Mouse (Mus musculus) layer of hippocampus, adult 9-10 months (tissue): ENCODE results near the gene Pigz.
"Not testable (repeated sequence)": the region's sequence is repeated elsewhere in the genome, so short reads cannot be mapped to it uniquely, and the experiment has no call there.

Source experiments
- DNase-seq: peaks from one replicate; pipeline ENCODE4 v3.0.0; 2022; ENCODE audit warnings: low spot score

Gene Pigz

GRCm38 (mm10) chr16:31932255-31932654 lies 1.4 kb upstream of the Pigz start:
- DNase-seq, result no peak

- peak; percentile 75 for DNase-seq
Observed at GRCm38 (mm10) chr16:31932840-31933697, 582 bp upstream of the Pigz start.

- no peak for DNase-seq
Observed at GRCm38 (mm10) chr16:31934550-31935010, 929 bp downstream of the Pigz start.

DNA sequence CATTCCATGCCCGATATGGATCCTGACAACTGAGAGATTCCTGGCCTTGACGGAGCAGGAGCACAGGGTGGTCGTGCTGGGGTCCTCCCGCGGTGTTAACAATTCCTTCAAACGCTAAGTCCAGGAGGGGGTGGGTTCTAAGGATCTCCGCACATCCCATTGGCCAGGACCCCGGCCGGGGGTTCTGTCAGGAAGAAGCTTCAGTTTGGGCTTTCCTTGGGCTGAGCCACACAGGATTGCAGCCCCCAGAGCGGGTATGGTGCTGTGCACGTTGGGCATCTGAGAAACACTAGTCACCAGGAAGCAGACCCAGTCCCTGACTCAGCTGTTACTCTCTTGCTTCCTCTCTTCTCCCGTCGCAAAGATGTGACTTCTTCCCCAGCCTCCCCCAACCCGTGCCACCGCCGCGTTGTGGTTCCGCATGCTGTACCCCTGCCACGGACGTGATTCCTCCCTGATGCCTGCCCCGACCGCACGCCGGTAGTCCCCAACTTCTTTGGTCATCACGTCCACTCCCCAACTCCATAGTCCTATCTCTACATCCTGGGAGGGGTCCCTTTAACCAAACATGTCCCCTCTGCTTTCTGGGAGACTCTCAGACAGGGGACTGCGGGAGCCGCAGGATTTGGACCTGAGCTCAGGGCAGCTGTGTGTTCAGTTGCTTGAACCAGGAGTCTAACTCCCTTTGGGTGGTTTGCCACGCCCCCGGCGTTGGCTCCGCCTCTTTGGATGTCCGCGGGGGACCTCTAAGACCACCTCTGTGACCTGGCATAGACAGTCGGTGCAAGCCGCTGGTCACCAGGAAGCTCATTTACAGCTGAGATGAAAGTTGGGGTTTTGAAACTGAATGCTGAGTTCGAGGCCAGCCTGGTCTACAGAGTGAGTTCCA lies 1.7 kb downstream of the Pigz start:
- no peak for DNase-seq

DNA sequence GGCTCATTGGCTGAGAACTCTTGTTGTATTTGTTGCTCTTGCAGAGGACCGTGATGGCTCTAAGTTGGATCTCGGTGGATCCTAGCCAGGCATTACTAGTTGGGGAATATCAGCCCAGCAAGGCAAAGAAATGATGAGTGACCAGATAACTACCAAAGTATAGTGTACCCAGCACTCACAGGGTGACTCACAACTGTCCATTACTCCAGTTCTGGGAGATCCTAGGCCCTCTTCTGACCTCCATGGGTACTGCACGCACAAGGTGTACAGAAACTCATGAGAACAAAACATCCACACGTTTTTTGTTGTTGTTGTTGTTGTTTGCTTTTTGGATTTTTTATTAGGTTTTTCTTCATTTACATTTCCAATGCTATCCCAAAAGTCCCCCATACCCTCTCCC lies 2.9 kb downstream of the Pigz start:
- DNase-seq, result no peak

GRCm38 (mm10) chr16:31938856-31939255 lies 5.2 kb downstream of the Pigz start:
- no peak for DNase-seq

DNA sequence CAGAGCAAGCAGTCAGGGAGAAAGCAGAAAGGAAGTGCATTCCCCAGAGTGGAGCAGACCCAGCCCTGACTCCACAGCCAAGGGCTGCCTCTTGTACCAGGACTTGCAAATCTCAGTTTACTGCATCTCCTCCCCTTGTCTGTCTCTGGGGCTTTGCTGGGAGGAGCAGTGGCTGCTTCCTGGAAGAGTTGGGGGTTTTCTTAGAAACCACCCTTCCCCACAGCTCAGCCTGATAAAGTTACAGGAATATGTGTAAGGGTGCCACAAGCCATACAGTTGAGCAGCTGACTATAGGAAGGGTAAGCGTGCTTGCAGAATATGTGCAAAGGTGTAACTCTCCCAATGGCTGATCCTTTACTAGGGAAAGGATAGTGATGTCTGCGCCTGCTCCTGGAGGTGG lies 6.9 kb downstream of the Pigz start:
- DNase-seq, result no peak

DNA sequence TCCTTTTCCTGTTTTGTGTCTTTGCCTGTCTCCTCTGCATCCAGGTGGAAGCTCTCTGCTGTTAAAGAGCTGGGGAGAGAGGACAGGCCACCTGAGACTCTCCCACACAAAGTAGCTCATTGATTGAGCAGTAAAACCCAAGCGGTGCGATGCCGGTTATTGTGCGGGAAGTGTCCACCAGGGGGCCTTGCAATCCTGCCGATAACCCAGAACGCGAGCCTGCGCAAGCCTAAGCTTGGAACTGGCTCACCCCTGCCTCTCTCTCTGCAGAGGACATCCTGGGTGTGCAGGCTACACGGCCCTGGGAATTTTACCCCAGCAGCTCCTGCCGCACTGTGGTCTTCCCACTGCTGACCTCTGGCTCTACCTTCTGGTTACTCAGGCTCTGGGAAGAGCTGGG lies 10.3 kb downstream of the Pigz start:
- DNase-seq, result no peak

DNA sequence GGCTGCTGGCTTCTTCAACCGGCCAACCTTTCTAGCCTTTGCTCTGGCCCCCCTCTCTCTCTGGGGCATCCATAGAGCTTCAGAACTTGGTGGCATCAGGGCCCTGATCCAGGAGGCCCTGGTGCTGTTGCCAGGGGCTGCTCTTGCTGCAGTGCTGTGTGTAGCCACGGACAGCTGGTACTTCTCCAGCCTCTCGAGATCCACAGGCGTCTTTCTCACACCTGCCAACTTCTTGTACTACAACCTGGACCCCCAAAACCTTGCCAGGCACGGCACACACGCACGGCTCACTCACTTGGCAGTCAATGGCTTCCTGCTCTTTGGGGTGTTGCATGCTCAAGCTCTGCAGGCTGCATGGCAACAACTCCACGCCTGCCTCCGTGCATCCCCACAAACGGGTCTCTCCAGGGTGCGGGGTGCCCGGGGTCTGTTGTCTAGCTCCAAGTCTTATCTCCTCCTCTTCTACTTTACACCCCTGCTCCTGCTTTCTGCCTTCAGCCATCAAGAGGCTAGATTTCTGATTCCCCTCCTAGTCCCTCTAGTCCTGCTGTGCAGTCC lies 11.1 kb downstream of the Pigz start:
- DNase-seq, result no peak

GRCm38 (mm10) chr16:31945372-31945771 lies 11.7 kb downstream of the Pigz start:
- no peak for DNase-seq

GRCm38 (mm10) chr16:31945986-31946385 lies 12.3 kb downstream of the Pigz start:
- DNase-seq, result not testable (repeated sequence)

GRCm38 (mm10) chr16:31947333-31947732 lies 13.7 kb downstream of the Pigz start:
- DNase-seq, result no peak

GRCm38 (mm10) chr16:31947901-31948316 lies 14.3 kb downstream of the Pigz start:
- DNase-seq, result no peak

DNA sequence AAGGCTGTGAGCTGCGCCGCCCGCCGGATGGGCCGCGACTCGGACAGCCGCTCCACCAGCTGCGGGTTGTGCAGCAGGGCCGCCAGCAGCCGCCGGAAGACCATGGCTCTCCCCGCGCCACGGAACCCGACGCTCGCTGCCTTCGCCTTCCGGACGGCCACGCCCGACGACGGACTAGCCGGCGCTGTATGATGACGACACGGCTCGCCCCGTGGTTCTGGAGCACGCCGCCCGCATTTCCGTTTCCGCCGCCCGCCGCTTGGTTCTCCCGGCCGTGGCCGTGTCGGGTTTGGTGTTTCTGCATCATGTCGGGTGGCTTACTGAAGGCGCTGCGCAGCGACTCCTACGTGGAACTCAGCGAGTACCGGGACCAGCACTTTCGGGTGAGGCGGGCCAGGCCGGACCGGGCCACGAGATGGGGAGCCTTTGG lies 14.7 kb downstream of the Pigz start, which contains the start of the genes 0610012G03Rik and Ncbp2:
TSS of gene 0610012G03Rik (minus strand) at position 150 of the 430 bp plus-strand sequence.
TSS of gene Ncbp2 (plus strand) at position 169 of the 430 bp plus-strand sequence.
- DNase-seq, result peak; percentile 74

- DNase-seq, result no peak
Observed at GRCm38 (mm10) chr16:31963224-31963623, 29.6 kb downstream of the Pigz start.

DNA sequence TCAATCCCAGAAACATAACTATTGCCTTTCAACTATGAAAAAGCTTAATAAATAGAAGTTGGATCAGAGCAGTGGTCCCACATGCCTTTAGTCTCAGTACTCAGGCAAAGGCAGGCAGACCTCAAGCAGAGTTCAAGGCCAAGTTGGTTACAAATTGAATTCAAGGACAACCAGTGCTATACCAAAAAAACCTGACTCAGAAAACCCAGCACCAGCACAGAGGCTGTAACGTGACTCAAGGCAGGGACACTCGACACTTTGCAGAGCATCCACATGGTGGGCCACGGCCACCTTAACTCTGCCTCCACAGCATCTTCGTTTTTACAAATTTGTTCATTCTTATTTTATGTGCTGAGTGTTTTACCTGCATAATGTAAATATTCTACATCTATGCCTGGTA lies 41.6 kb downstream of the Pigz start:
- no peak for DNase-seq

- no peak for DNase-seq
Observed at GRCm38 (mm10) chr16:31979501-31979900, 45.9 kb downstream of the Pigz start.

DNA sequence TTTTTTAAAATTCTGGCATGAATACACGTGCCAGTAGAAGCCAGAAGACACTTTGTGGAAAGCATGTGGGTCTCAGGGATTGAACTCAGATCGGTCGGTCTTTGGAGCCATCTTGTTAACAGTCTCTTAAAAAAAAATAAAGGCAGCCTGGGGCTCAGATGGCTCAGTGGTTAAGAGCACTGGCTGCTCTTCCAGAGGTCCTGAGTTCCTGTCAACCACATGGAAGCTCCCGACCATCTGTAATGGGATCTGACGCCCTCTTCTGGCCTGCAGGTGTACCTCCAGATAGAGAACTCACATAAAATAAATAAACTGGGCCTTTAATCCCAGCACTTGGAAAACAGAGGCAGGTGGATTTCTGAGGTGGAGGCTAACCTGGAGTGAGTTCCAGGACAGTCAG lies 47.3 kb downstream of the Pigz start:
- no peak for DNase-seq

DNA sequence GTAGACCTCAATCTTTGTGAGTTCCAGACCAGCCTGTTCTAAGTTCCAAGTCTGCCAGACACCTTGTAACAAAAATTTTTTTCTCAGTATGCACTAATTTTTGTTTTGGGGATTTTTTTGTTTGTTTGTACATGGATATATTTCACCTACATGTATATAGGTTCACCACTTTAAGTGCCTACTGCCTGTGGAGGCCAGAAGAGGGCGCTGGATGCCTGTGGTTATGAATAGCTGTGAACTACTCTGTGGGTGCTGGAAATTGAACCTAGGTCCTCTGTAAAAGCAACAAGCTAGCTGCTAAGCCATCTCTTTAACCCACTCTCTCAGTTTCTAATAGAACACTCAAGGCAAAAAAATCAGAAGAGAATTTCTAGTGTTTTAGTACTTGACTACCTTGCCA lies 58.4 kb downstream of the Pigz start:
- no peak for DNase-seq

DNA sequence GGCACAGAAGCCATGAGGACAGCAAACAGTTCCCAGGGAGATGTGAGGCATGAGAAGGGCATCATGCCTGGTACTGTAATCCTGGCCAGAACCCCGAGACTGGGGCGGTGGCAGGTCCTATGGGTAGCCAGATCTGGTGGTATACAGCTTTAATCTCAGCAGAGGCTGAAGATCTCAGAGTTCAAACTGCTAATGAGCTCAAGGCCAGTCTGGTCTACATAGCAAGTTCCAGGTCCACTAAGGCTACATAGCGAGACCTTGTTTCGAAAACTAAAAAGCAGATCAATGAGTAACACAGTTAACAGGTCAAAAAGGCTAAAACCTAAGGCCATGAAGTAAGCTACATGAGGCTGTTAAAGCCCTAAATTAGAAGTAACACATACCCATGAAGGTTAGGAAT lies 59.5 kb downstream of the Pigz start:
- no peak for DNase-seq

- no peak for DNase-seq
Observed at GRCm38 (mm10) chr16:31993946-31994345, 60.3 kb downstream of the Pigz start.
